Mouse (Mus musculus): ENCODE measurements at regions not wholly inside any gene's neighbourhood (a gene's known extent, or its start where the extent isn't known, plus 50 kb on each side); places are given as distances from the start of the nearest gene placed in this dataset.

DNA sequence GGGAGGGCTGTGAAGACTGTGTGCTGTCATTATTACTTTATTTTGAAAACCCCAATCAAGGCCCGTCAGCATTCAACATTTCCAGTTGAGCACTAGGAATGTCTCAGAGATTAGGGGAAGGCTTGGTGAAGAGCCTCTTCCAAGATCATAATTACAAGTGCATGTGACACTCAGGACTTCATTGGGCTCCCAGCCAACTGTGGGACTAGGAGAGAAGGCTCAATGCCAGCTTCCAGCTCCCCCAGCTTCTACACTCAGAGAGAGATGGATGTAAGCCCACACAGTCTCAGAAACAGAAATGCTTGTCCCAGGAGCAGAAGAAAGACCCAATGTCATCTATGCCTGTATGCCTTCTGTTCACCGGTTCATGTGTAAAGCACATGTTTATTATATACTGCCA, 169.5 kb downstream of the Ttc32 start:
- no peaks in the 10 kb centered on the region for H3K27me3 ChIP-seq (ENCODE audit: control insufficient read depth, insufficient read depth, low read length)
- DNase-seq (ENCODE audit: low spot score), result no peak
- no peaks in the 10 kb centered on the region for H3K36me3 ChIP-seq (ENCODE audit: control insufficient read depth, insufficient read depth, low read length)
- no peak for ATAC-seq (replicated peaks; ENCODE audit: low FRiP score)
- H3K4me2 ChIP-seq (ENCODE audit: low read depth, low read length, severe bottlenecking), result no peak overlapping the region
- whole genome bisulfite sequencing, result 89% methylated on average over 2 of the region's 2 CpGs
- H3K4me1 ChIP-seq (replicated peaks; ENCODE audit: control insufficient read depth, insufficient read depth, low read length), result no peaks in the 10 kb centered on the region
- H3K27ac ChIP-seq (ENCODE audit: low read depth, low read length), result no peak overlapping the region
- H3K9ac ChIP-seq (ENCODE audit: low read length), result no peak overlapping the region
- no peaks in the 10 kb centered on the region for H3K9me3 ChIP-seq (ENCODE audit: control insufficient read depth, low read length)
- no peak overlapping the region for H3K4me3 ChIP-seq (ENCODE audit: low read depth, low read length)

DNA sequence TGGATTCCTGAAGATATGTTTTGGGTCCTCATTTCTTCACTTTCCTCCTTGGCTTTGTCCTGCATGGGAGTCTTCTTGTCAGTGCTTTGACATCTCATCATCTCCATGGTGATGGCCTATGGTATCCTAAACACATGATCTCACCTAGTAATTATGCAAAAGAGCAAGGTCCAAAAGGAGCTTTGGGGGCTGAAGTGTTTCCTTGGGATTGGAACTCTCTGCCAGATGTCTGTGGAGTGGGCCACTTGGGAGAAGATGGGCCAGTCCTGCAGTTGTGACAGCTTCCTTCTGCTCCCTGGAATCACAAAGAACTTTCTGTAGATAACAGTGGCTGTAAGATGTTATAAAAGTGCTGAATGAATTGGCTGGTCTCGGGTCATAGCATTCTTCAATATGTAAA, 182.4 kb downstream of the Ttc32 start:
- H3K27me3 ChIP-seq (ENCODE audit: control insufficient read depth, insufficient read depth, low read length), result no peaks in the 10 kb centered on the region
- WGBS, result 88% methylated on average over 1 of the region's 1 CpGs
- no peak overlapping the region for H3K9ac ChIP-seq (ENCODE audit: low read length)
- no peaks in the 10 kb centered on the region for H3K9me3 ChIP-seq (ENCODE audit: control insufficient read depth, low read length)
- no peak overlapping the region for H3K4me3 ChIP-seq (ENCODE audit: low read depth, low read length)
- no peak overlapping the region for H3K27ac ChIP-seq (ENCODE audit: low read depth, low read length)
- no peaks in the 10 kb centered on the region for H3K36me3 ChIP-seq (ENCODE audit: control insufficient read depth, insufficient read depth, low read length)
- no peak for ATAC-seq (replicated peaks; ENCODE audit: low FRiP score)
- H3K4me2 ChIP-seq (ENCODE audit: low read depth, low read length, severe bottlenecking), result no peak overlapping the region
- no peak for DNase-seq (ENCODE audit: low spot score)
- H3K4me1 ChIP-seq (replicated peaks; ENCODE audit: control insufficient read depth, insufficient read depth, low read length), result no peaks in the 10 kb centered on the region

DNA sequence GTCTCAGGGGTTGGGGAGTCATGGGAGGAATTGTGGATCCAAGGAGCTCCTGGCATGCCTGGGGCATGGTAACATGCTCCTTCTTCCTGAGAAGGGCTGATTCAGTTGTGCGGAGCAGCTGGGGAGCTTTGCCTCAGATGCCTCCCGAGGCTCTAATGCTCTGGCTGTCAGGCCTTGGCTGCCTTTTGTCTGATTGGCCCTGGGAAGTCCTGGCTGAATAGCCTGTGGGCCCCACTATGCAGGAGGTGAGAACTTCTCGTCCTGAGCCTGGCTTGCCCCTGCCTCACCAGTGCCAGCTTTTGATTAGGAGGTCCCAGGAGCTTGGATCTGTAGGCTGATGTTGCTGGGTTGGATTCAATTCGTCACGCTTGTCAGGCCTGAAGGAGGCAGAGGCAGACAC, 195.2 kb downstream of the Ttc32 start:
- Histone ChIP-seq H3K4me2 (ENCODE audit: low read depth, low read length, severe bottlenecking) (no peak overlapping the region), H3K9ac (ENCODE audit: low read length) (no peak overlapping the region), H3K27ac (ENCODE audit: low read depth, low read length) (no peak overlapping the region), H3K4me1 (replicated peaks; ENCODE audit: control insufficient read depth, insufficient read depth, low read length) (no peaks in the 10 kb centered on the region), H3K27me3 (ENCODE audit: control insufficient read depth, insufficient read depth, low read length) (no peaks in the 10 kb centered on the region), H3K4me3 (ENCODE audit: low read depth, low read length) (no peak overlapping the region), H3K36me3 (ENCODE audit: control insufficient read depth, insufficient read depth, low read length) (no peaks in the 10 kb centered on the region), H3K9me3 (ENCODE audit: control insufficient read depth, low read length) (no peaks in the 10 kb centered on the region)
- ATAC-seq (replicated peaks; ENCODE audit: low FRiP score) (no peak), DNase-seq (ENCODE audit: low spot score) (no peak)
- WGBS, result 47% methylated on average over 5 of the region's 5 CpGs

DNA sequence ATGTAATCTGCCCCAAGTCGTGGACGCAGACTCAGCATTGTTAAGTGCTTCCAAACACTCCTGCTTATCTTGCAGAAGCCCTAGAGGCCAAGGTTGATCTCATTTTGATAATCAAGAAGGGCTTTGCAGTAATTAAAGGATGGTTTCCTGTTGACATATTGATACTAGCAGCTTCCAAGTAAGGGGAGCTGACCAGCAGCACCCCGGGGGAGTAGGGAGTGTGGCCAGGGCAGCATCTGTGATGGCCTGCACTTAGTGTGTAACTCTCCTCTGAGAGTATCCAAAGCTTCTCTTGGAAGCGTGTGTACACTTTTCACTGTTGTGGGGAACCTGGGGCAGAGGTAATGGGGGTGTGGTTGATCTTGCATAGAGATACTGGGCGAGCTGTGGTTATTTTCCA, 198.1 kb downstream of the Ttc32 start:
- no peak overlapping the region for H3K4me2 ChIP-seq (ENCODE audit: low read depth, low read length, severe bottlenecking)
- H3K27me3 ChIP-seq (ENCODE audit: control insufficient read depth, insufficient read depth, low read length), result no peaks in the 10 kb centered on the region
- H3K36me3 ChIP-seq (ENCODE audit: control insufficient read depth, insufficient read depth, low read length), result no peaks in the 10 kb centered on the region
- H3K9ac ChIP-seq (ENCODE audit: low read length), result no peak overlapping the region
- ATAC-seq (replicated peaks; ENCODE audit: low FRiP score) (no peak), DNase-seq (ENCODE audit: low spot score) (no peak)
- H3K4me3 ChIP-seq (ENCODE audit: low read depth, low read length), result no peak overlapping the region
- 84% methylated on average over 5 of the region's 5 CpGs for WGBS
- H3K9me3 ChIP-seq (ENCODE audit: control insufficient read depth, low read length), result no peaks in the 10 kb centered on the region
- no peak overlapping the region for H3K27ac ChIP-seq (ENCODE audit: low read depth, low read length)
- H3K4me1 ChIP-seq (replicated peaks; ENCODE audit: control insufficient read depth, insufficient read depth, low read length), result no peaks in the 10 kb centered on the region

DNA sequence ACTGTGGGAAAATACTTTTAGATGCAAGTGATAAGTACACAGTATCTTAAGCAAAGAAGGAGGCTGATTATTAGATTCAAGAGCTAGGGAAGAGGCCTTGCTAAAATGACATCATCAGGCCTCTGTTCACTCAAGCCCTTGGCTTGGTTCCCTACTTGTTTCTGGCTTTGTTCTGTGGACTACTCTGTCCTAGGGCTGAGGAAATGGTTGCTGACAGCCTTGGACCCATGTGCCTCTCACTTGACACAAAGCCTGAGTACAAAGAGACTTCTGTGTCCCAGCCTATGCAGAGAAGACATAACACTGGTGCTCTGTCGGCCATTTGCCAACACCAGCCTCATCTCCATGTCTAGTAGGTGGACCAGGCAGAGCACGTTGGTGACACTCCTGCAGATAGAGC, 198.7 kb downstream of the Ttc32 start:
- H3K4me3 ChIP-seq (ENCODE audit: low read depth, low read length), result no peak overlapping the region
- DNase-seq (ENCODE audit: low spot score) (no peak), ATAC-seq (replicated peaks; ENCODE audit: low FRiP score) (no peak)
- no peak overlapping the region for H3K9ac ChIP-seq (ENCODE audit: low read length)
- no peaks in the 10 kb centered on the region for H3K9me3 ChIP-seq (ENCODE audit: control insufficient read depth, low read length)
- WGBS, result 78% methylated on average over 2 of the region's 2 CpGs
- no peaks in the 10 kb centered on the region for H3K4me1 ChIP-seq (replicated peaks; ENCODE audit: control insufficient read depth, insufficient read depth, low read length)
- H3K4me2 ChIP-seq (ENCODE audit: low read depth, low read length, severe bottlenecking), result no peak overlapping the region
- H3K27ac ChIP-seq (ENCODE audit: low read depth, low read length), result no peak overlapping the region
- no peaks in the 10 kb centered on the region for H3K27me3 ChIP-seq (ENCODE audit: control insufficient read depth, insufficient read depth, low read length)
- H3K36me3 ChIP-seq (ENCODE audit: control insufficient read depth, insufficient read depth, low read length), result no peaks in the 10 kb centered on the region

DNA sequence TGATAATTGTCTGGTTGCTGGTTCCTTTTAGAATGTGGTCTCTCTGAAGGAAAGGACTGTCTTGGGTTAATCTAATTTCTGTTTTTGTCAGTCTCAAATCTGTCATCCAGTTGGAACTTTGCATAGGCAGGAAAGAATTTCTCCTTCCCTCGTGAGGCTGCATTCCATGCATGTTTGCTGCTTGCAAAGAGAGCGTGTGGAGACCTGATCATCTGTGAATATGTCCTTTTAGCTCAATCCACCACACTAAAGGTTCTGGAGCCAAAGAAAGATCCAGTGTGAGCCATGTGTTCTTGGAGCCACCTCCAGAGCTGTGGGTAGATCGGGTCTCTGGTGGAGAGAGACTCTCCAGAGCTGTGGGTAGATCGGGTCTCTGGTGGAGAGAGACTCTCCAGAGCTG, 200.2 kb downstream of the Ttc32 start:
- H3K9me3 ChIP-seq (ENCODE audit: control insufficient read depth, low read length), result no peaks in the 10 kb centered on the region
- no peaks in the 10 kb centered on the region for H3K27me3 ChIP-seq (ENCODE audit: control insufficient read depth, insufficient read depth, low read length)
- no peak for ATAC-seq (replicated peaks; ENCODE audit: low FRiP score)
- no peaks in the 10 kb centered on the region for H3K4me1 ChIP-seq (replicated peaks; ENCODE audit: control insufficient read depth, insufficient read depth, low read length)
- H3K27ac ChIP-seq (ENCODE audit: low read depth, low read length), result no peak overlapping the region
- no peak for DNase-seq (ENCODE audit: low spot score)
- no peak overlapping the region for H3K4me3 ChIP-seq (ENCODE audit: low read depth, low read length)
- 86% methylated on average over 4 of the region's 4 CpGs for WGBS
- H3K36me3 ChIP-seq (ENCODE audit: control insufficient read depth, insufficient read depth, low read length), result no peaks in the 10 kb centered on the region
- H3K9ac ChIP-seq (ENCODE audit: low read length), result no peak overlapping the region
- H3K4me2 ChIP-seq (ENCODE audit: low read depth, low read length, severe bottlenecking), result no peak overlapping the region

DNA sequence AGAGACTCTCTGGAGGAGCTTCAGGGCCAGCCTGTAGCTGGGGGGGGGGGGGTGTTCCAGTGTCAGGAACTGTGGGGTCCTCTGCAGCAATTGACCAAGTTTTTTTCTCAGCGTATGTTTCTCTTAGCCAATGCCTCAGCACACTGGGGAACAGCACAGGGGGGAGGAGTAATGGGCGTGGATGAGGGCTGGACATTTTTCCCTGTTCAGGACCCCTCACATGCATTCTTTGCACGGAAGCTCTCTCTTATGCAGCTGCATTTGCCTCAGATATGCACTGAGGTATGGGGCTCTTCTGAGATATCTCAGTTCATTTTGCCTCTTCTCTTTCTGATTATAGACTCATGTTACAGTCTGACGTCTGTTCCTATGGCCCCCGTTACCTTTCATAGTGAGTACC, 200.8 kb downstream of the Ttc32 start:
- H3K4me3 ChIP-seq (ENCODE audit: low read depth, low read length), result no peak overlapping the region
- no peak for ATAC-seq (replicated peaks; ENCODE audit: low FRiP score)

DNA sequence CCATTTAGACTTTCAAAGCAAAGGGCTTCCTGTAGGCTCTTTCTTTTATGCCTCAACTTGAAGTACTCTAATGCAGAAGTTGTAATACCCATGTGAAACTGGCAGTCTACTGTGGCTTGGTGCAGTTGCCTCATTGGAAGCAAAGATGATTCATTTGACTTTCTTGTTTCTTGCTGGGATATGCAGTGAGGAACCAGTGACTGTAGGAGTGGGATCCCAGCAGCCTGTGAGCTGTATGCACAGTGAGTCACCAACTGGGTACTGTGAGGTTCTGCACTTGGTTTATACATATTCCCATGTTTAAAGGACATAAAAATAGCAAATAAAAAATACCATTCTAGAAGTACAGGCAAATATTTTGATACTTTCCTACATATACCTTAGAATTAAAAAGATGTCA, 202.6 kb downstream of the Ttc32 start:
- no peak overlapping the region for H3K9ac ChIP-seq (ENCODE audit: low read length)
- H3K4me2 ChIP-seq (ENCODE audit: low read depth, low read length, severe bottlenecking), result no peak overlapping the region
- DNase-seq (ENCODE audit: low spot score) (no peak), ATAC-seq (replicated peaks; ENCODE audit: low FRiP score) (no peak)
- H3K4me1 ChIP-seq (replicated peaks; ENCODE audit: control insufficient read depth, insufficient read depth, low read length), result no peaks in the 10 kb centered on the region
- no peak overlapping the region for H3K4me3 ChIP-seq (ENCODE audit: low read depth, low read length)
- H3K27me3 ChIP-seq (ENCODE audit: control insufficient read depth, insufficient read depth, low read length), result no peaks in the 10 kb centered on the region
- H3K9me3 ChIP-seq (ENCODE audit: control insufficient read depth, low read length), result no peaks in the 10 kb centered on the region
- no peaks in the 10 kb centered on the region for H3K36me3 ChIP-seq (ENCODE audit: control insufficient read depth, insufficient read depth, low read length)
- H3K27ac ChIP-seq (ENCODE audit: low read depth, low read length), result no peak overlapping the region

More for the DNA sequence above, 200.8 kb downstream of the Ttc32 start:
- H3K4me1 ChIP-seq (replicated peaks; ENCODE audit: control insufficient read depth, insufficient read depth, low read length), result no peaks in the 10 kb centered on the region
- no peaks in the 10 kb centered on the region for H3K27me3 ChIP-seq (ENCODE audit: control insufficient read depth, insufficient read depth, low read length)
- H3K9ac ChIP-seq (ENCODE audit: low read length), result no peak overlapping the region
- H3K9me3 ChIP-seq (ENCODE audit: control insufficient read depth, low read length), result no peaks in the 10 kb centered on the region
- H3K27ac ChIP-seq (ENCODE audit: low read depth, low read length), result no peak overlapping the region
- no peak for DNase-seq (ENCODE audit: low spot score)
- H3K36me3 ChIP-seq (ENCODE audit: control insufficient read depth, insufficient read depth, low read length), result no peaks in the 10 kb centered on the region
- 78% methylated on average over 5 of the region's 5 CpGs for WGBS
- no peak overlapping the region for H3K4me2 ChIP-seq (ENCODE audit: low read depth, low read length, severe bottlenecking)

DNA sequence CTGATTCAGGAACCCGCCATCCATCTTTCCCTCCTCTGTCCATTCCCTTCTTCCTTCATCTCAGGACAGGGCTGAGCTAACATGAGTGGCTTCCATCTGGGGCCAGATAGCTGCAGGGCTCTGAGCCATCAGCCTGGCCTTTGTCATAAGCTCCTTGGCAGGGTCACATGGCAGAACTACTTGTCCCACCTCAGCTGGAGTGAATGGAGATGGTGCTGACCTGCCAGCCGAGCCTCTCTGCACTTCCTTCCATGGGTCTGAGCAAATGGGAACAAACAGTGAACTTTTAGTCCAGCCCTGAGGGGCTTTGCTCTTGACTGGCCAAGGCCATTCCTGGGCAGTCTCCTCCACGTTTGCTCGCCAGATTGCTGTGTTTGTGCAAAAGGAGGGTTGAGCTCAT, 206.1 kb downstream of the Ttc32 start:
- ATAC-seq (replicated peaks; ENCODE audit: low FRiP score), result no peak
- Histone ChIP-seq H3K27ac (ENCODE audit: low read depth, low read length) (no peak overlapping the region), H3K9me3 (ENCODE audit: control insufficient read depth, low read length) (no peaks in the 10 kb centered on the region), H3K4me2 (ENCODE audit: low read depth, low read length, severe bottlenecking) (no peak overlapping the region), H3K9ac (ENCODE audit: low read length) (no peak overlapping the region), H3K4me1 (replicated peaks; ENCODE audit: control insufficient read depth, insufficient read depth, low read length) (no peaks in the 10 kb centered on the region), H3K27me3 (ENCODE audit: control insufficient read depth, insufficient read depth, low read length) (no peaks in the 10 kb centered on the region), H3K4me3 (ENCODE audit: low read depth, low read length) (no peak overlapping the region), H3K36me3 (ENCODE audit: control insufficient read depth, insufficient read depth, low read length) (no peaks in the 10 kb centered on the region)
- DNase-seq (ENCODE audit: low spot score), result no peak
- whole genome bisulfite sequencing, result 81% methylated on average over 4 of the region's 4 CpGs
